Mouse (Mus musculus): ENCODE measurements around the gene Slc48a1. TPM values are rescaled to one million over a fixed set of nuclear protein-coding genes. Genes with fewer than 3 reads are reported as not detected.

Slc48a1 gene
- total RNA-seq, 2 experiments from 2014 or later = 44.5 to 47.1 TPM

- no peak for TF ChIP-seq CTCF (IDR thresholded peaks at IDR 0.05)
- peak overlapping the region; percentile 93 for H3K27ac ChIP-seq
- no peak for DNase-seq
- peak overlapping the region; percentile 29 for H3K4me3 ChIP-seq
- intact Hi-C loops (cut with DNase I) = no loop called here
Measured at GRCm38 (mm10) chr15:97787148-97787798, 9.0 kb downstream of the Slc48a1 start.

DNA sequence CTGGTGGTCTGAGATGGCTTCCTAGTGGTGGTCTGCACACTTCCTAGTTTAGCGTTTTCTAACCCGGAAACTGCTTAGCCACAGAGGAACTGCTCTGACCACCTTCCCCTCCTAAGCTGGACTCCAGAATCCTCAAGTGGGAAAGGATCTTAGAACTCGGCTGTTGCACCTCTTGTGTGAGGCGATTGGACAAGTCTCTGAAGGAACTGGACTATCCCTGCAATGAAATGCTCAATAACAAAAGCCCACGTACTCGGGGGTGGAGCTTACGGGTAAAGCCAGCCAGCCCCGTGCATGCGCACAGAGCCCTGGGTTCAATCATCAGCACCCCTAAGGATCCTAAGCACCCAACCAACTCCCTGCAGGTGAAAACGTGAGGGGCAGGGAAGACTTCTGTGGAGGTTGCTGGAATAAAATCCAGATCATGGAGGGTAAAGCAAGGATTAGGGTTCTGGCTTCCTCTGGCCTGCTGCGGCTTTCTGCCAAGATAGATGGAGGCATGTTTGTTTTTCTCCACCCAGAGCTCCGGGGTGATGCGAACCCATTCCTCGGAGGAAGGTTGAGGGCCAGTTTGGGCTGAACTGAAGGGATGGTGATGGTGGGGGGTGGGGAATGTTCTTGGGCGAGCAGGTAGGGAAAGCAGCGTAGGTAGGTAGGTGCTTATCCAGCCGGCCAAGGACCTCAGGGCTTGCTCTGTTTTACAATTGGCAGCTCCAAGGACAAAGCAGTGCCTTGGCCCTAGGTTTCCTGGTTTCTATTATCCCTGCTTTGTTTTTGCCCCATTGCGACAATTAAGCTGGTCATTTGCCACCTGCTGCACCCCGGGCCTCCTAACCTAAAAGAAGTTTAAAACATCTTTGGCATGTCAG is 9.7 kb downstream of the Slc48a1 start:
- Histone ChIP-seq H3K27ac (peak overlapping the region; percentile 93), H3K4me3 (no peak overlapping the region; the same call in 1 of the 2 replicates)
- no peak for DNase-seq
- intact Hi-C loops (cut with DNase I) = no loop called here
- TF ChIP-seq CTCF (IDR thresholded peaks at IDR 0.05) = no peak

GRCm38 (mm10) chr15:97788821-97789220 is 10.5 kb downstream of the Slc48a1 start:
- intact Hi-C loops (cut with DNase I) = no loop called here
- peak; percentile 42 for DNase-seq
- Histone ChIP-seq H3K4me3 (no peak overlapping the region), H3K27ac (peak overlapping the region; percentile 93)
- TF ChIP-seq CTCF (IDR thresholded peaks at IDR 0.05) = no peak

DNA sequence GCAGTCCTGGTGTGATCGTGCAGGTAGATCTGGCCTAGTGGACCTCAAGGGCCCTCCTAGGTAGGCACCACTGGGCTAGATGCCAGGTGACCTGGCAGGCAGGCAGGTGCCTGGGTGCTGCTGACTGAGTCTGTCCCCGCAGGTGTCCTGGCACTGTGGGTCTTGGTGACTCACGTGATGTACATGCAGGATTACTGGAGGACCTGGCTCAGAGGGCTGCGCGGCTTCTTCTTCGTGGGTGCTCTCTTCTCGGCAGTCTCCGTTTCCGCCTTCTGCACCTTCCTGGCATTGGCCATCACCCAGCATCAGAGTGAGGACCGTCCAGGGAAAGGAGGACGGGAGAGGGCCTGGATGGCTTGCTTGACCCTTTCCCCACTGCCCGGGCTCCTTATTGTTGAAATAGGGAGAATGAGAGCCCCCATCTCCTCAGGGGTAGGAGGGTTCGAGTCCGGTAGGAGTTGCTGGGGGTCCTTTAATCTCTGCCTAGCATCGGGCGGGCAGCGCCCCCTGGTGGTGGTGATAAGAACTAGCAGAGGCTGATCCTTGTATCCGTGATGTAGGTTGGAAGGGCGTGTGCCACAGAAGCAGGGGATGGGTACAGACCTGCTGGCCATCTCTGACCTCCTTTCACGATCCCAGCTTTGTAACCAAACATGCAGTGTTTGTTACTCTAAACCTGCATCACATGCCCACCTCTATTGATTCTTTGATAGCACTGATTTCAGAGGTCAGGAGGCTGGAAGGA is 11.6 kb downstream of the Slc48a1 start:
- DNase-seq = peak; percentile 72
- no peak overlapping the region for H3K4me3 ChIP-seq
- intact Hi-C loops (cut with DNase I) = no loop called here
- H3K27ac ChIP-seq = peak overlapping the region; percentile 93
- TF ChIP-seq CTCF (IDR thresholded peaks at IDR 0.05) = peak; percentile 92; the same call in 1 of the 2 replicates

DNA sequence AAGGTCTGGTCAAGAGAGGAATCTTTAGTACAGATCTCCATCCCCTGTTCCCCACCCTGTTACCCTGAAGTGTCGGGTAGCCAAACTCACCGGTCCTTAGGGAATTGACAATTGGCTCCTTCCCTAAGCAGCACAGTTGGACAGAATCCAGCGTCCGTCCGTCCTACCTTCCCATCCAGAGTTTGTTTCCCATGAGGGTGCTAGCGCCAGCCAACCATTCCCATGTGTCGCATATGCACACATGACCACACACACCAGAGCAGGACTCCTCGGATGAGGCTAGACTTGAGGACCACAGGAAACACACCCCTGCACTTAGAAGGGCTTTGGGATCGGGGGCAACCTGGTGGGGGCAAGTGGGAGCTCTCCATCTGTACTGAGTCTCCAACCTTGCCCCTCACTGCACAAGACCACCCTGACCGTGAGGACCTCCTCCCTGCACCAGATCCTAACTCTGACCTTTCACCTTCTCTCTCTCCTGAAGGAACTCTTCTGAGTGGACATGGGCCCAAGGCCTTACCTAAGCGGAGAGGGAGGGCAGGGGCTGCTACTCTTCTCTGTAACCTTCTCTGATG is 12.9 kb downstream of the Slc48a1 start:
- intact Hi-C loops (cut with DNase I) = no loop called here
- TF ChIP-seq CTCF (IDR thresholded peaks at IDR 0.05) = no peak
- Histone ChIP-seq H3K4me3 (no peak overlapping the region), H3K27ac (peak overlapping the region; percentile 20; the same call in 1 of the 2 replicates)
- DNase-seq = no peak

- intact Hi-C loops (cut with DNase I) = no loop called here
- H3K4me3 ChIP-seq = no peak overlapping the region
- no peak for TF ChIP-seq CTCF (IDR thresholded peaks at IDR 0.05)
- no peak overlapping the region for H3K27ac ChIP-seq
- DNase-seq = no peak
Measured at GRCm38 (mm10) chr15:97793386-97794153, 15.2 kb downstream of the Slc48a1 start.

- DNase-seq = no peak
- Histone ChIP-seq H3K27ac (no peak overlapping the region), H3K4me3 (no peak overlapping the region)
- TF ChIP-seq CTCF (IDR thresholded peaks at IDR 0.05) = peak; percentile 53
- intact Hi-C loops (cut with DNase I) = no loop called here
Measured at GRCm38 (mm10) chr15:97794268-97794667, 15.9 kb downstream of the Slc48a1 start.

- intact Hi-C loops (cut with DNase I) = no loop called here
- TF ChIP-seq CTCF (IDR thresholded peaks at IDR 0.05) = no peak
- Histone ChIP-seq H3K4me3 (no peak overlapping the region), H3K27ac (no peak overlapping the region)
- DNase-seq = no peak
Measured at GRCm38 (mm10) chr15:97795559-97796235, 17.4 kb downstream of the Slc48a1 start.

DNA sequence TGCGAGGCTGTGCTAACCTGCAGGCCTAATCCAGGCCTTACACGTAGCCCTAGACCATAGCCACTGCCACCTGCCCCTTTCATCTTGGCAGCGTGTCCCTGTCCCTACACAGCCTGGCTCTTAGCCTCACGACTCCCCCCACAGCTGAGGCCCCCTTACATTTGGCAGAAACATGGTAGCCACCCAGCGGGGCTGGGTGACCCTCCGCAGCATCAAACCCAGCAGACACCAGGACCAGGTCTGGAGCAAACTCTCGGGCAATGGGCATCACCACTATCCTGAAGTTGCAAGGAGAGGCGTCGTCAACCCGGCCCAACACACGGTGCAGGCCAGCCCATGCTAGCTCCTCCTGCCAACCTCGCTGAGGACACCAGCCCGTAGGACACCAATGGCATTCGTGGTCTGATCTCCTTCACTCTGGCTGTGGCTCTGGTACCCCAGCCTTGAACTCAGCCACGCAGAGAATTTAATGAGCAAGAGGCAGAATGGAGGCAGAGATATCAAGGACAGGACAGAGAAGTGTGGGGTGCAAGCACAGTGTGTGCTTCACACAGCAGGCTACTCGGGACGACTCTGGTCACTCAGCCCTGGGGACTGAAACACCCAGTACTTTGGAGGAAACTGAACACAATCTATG is 18.5 kb downstream of the Slc48a1 start:
- Histone ChIP-seq H3K27ac (no peak overlapping the region), H3K4me3 (no peak overlapping the region)
- TF ChIP-seq CTCF (IDR thresholded peaks at IDR 0.05) = no peak
- DNase-seq = no peak
- intact Hi-C loops (cut with DNase I) = no loop called here

GRCm38 (mm10) chr15:97798134-97798533 is 19.8 kb downstream of the Slc48a1 start:
- H3K27ac ChIP-seq = no peak overlapping the region
- intact Hi-C loops (cut with DNase I) = no loop called here
- TF ChIP-seq CTCF (IDR thresholded peaks at IDR 0.05) = no peak
- no peak for DNase-seq
- no peak overlapping the region for H3K4me3 ChIP-seq

DNA sequence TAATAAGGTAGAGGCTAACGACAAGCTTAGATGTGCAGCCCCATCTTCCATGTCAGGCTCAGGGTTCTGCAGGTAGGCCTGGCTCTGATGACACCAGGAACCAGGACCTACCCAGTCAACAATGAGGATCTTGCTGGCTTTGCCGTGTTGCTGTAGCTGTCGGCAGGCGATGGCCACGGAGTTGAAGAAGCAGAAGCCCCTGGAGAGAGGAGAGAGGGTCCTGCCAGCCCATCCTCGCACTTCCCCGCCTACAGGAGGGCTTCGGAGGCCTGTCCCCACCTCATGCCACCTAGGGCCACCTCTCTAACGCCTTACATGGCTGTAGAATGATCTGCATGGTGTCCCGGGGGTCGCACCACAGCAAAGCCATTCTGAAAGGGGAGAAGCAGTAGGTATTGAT is 21.1 kb downstream of the Slc48a1 start:
- DNase-seq = no peak
- intact Hi-C loops (cut with DNase I) = no loop called here
- H3K4me3 ChIP-seq = no peak overlapping the region
- H3K27ac ChIP-seq = no peak overlapping the region
- TF ChIP-seq CTCF (IDR thresholded peaks at IDR 0.05) = no peak
